Mouse (Mus musculus) heart, adult 2 months (tissue): ENCODE results near the gene Unc80. TPM values are rescaled to one million over a fixed set of nuclear protein-coding genes. Genes with fewer than 3 reads are reported as not detected.

Experiments
- DNase-seq, 2 experiments: peaks; one replicate each; pipeline ENCODE4 v3.0.0; 2021
- H3K27ac ChIP-seq: fragments of 200-600 bp; 2 replicates; pipeline ENCODE4 v1.8.1; 2022
- H3K27me3 ChIP-seq: fragments of 200-500 bp; 2 replicates; pipeline ENCODE4 v1.6.1; 2012; ENCODE audit warnings: mild to moderate bottlenecking, low read length, inconsistent platforms, mixed read lengths; ENCODE audit not compliant: control insufficient read depth, insufficient read depth
- H3K36me3 ChIP-seq: fragments of 200-500 bp; 2 replicates; pipeline ENCODE4 v1.6.1; 2012; ENCODE audit warnings: low read length, inconsistent platforms; ENCODE audit not compliant: control insufficient read depth, insufficient read depth
- H3K4me1 ChIP-seq: fragments of 200-500 bp; 2 replicates; pipeline ENCODE4 v1.6.1; 2011; ENCODE audit warnings: low read length; ENCODE audit not compliant: control insufficient read depth, insufficient read depth
- H3K4me3 ChIP-seq: fragments of 200-600 bp; 2 replicates; pipeline ENCODE4 v1.8.1; 2022
- H3K79me2 ChIP-seq: fragments of 200-500 bp; replicated peaks from 2 replicates; pipeline ENCODE4 v1.6.1; 2012; ENCODE audit warnings: mild to moderate bottlenecking, inconsistent platforms, low read length, moderate library complexity, mixed read lengths; ENCODE audit not compliant: control insufficient read depth, insufficient read depth
- H3K9ac ChIP-seq: fragments of 200-500 bp; 2 replicates; pipeline ENCODE4 v1.6.1; 2012; ENCODE audit warnings: low read depth, mild to moderate bottlenecking, control low read depth, inconsistent platforms, low read length, mixed read lengths
- CTCF ChIP-seq: fragments of 200-600 bp; IDR thresholded peaks from 2 replicates; pipeline ENCODE4 v1.8.1; 2022; ENCODE audit warnings: antibody characterized with exemption, mild to moderate bottlenecking, moderate library complexity
- EP300 ChIP-seq: fragments of 200-500 bp; IDR thresholded peaks from 2 replicates; pipeline ENCODE4 v1.6.1; 2011; ENCODE audit warnings: low read depth, low read length, control low read depth; ENCODE audit not compliant: insufficient read depth
- POLR2A ChIP-seq: fragments of 200-500 bp; IDR thresholded peaks from 2 replicates; pipeline ENCODE4 v1.6.1; 2011; ENCODE audit warnings: mild to moderate bottlenecking, low read depth, low read length, control low read depth; ENCODE audit not compliant: insufficient read depth
- WGBS: fragments of 180-500 bp; shearing (Covaris S2); methylation state at CpG from one replicate; pipeline ENCODE4 v1.1.7; 2018; 5-methylcytosine and 5-hydroxymethylcytosine counted together
- intact Hi-C: fragments of 180-260 bp; cut with DNase I; formaldehyde crosslinking; loops from one replicate; pipeline ENCODE4 v1.15.1; 2025
- long read RNA-seq: library from polyadenylated mRNA; stranded (forward); transcript quantifications from one replicate; pipeline ENCODE4 v2.0.0, GENCODE M21; 2021
- polyA plus RNA-seq: library from polyadenylated mRNA; depleted of rRNA; stranded (reverse); fragments of >200 nt; gene quantifications from 2 replicates; pipeline ENCODE4 v1.2.3, GENCODE M21; 2012; rRNA removed
- total RNA-seq, 2 experiments: library from RNA; stranded (reverse); gene quantifications; 2 replicates each; pipeline ENCODE4 v1.2.3; 2021

Unc80 gene
- total RNA-seq (under 1 TPM; 0.03 to 0.11 TPM), polyA plus RNA-seq (0.06 and 0.41 TPM in 2 replicates)
- long read RNA-seq = 0 reads

DNA sequence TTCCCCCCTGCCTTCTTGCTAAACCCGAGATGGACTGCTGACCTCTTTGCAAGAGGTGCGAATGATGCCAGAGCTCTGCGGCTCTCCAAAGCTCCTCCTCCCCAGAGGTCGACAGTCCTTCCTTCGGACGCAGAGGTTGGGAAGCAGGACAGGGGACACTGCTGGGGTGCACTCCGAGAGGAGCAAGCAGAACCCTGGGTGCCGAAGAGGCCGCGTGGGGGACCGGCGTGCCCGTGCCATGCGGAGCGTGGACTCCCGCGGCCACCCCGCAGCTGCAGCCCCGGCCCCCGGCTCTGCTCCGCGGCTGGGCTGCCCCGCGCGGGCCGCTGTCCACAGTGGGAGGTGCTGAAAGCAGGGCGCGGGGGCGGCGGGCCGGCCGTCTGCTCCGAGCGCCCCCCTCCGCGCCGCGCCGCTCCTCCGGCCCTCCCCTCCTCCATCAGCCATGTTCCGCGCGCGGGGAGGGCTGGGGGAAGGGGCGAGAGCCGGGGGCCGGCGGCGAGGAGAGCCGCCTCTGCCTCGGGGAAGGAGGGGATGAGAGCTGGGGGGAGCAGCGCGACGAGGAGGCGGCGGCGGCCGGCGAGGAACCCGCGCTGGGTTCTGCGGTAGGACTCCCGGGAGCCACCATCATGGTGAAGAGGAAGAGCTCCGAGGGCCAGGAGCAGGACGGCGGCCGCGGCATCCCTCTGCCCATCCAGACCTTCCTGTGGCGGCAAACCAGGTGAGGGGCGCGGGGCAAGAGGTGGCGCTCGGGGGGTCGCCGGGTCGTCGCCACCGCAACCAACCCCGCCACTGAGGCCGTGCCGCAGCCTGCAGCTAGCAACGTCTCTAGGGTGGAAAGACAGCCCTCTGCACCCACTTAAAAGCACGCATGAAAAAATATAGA lies at the start of gene Unc80:
TSS of gene Unc80 (plus strand) at position 547 of the 883 bp plus-strand sequence.
- whole genome bisulfite sequencing = 1% methylated on average over 50 of the region's 83 CpGs
- intact Hi-C loops = no loop called here
- H3K27ac ChIP-seq = no peak within 1 kb of the TSS
- no peaks in the 10 kb centered on the region for H3K36me3 ChIP-seq
- TF ChIP-seq EP300 = no peak
- no peak for TF ChIP-seq CTCF
- no peak for TF ChIP-seq POLR2A
- H3K79me2 ChIP-seq = no peaks in the 10 kb centered on the region
- H3K4me3 ChIP-seq = no peak within 1 kb of the TSS
- H3K4me1 ChIP-seq = no peaks in the 10 kb centered on the region
- peaks cover 5% of the 10 kb centered on the region for H3K27me3 ChIP-seq
- peak; percentile 18 to 59 for DNase-seq
- H3K9ac ChIP-seq = no peak within 1 kb of the TSS

DNA sequence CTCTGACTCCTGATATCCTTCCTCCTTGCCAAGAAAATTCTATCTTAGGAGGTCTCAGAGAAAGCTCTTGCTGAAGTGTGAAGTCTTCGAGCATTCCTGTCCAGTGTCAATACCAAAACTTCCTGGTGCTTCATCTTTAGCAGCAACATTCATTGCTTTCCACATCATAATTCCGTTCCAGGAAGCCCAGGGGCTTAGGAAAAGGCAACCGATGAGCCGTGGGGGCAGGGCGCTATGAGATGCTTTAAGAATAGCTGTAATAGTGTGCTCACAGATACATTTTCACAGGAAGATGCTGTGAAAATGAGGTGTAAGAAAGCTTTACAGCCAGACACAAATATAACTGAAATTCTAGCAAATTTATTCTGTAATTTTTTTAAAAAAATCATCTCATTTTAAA lies 42.1 kb upstream of the Unc80 start:
- Histone ChIP-seq H3K4me3 (no peak overlapping the region), H3K36me3 (no peaks in the 10 kb centered on the region), H3K27ac (no peak overlapping the region), H3K79me2 (no peaks in the 10 kb centered on the region), H3K9ac (no peak overlapping the region), H3K4me1 (no peaks in the 10 kb centered on the region; the same call in 1 of the 2 replicates), H3K27me3 (no peaks in the 10 kb centered on the region)
- WGBS = 83% methylated on average over 5 of the region's 5 CpGs
- TF ChIP-seq CTCF = no peak
- no peak for TF ChIP-seq POLR2A
- no peak for TF ChIP-seq EP300
- DNase-seq = no peak
- intact Hi-C loops = no loop called here

DNA sequence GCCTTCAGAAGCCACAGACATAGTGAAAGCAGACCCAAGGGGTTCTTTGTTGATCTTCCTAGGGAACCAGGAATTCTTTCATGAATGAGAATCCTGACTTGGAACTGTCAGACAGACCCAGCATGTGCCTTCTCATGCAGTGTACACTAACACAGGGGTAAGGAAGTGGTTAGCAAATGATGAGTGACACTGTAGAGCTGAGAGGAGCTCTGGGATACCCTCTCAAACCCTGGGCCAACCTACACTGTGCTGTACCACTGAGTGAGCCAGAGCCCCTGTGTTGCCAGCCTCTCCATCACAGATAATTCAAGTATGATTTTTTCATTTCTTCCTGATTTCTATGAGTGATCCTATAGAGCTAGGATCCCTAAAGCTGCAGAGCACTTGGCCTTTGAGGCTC lies 37.2 kb upstream of the Unc80 start:
- H3K4me1 ChIP-seq = no peaks in the 10 kb centered on the region; the same call in 1 of the 2 replicates
- no peaks in the 10 kb centered on the region for H3K27me3 ChIP-seq
- TF ChIP-seq CTCF (no peak), POLR2A (no peak), EP300 (no peak)
- H3K36me3 ChIP-seq = no peaks in the 10 kb centered on the region
- H3K4me3 ChIP-seq = no peak overlapping the region
- no peaks in the 10 kb centered on the region for H3K79me2 ChIP-seq
- no peak overlapping the region for H3K9ac ChIP-seq
- no peak for DNase-seq
- no peak overlapping the region for H3K27ac ChIP-seq
- intact Hi-C loops = no loop called here

GRCm38 (mm10) chr1:66431472-66431871 lies 36.7 kb upstream of the Unc80 start:
- intact Hi-C loops = no loop called here

GRCm38 (mm10) chr1:66438069-66438468 lies 30.1 kb upstream of the Unc80 start:
- no peak for DNase-seq
- Histone ChIP-seq H3K27ac (no peak overlapping the region), H3K9ac (no peak overlapping the region), H3K27me3 (no peaks in the 10 kb centered on the region), H3K4me1 (no peaks in the 10 kb centered on the region), H3K79me2 (no peaks in the 10 kb centered on the region), H3K36me3 (no peaks in the 10 kb centered on the region), H3K4me3 (no peak overlapping the region)
- WGBS = 71% methylated on average over 2 of the region's 2 CpGs
- TF ChIP-seq EP300 (no peak), CTCF (no peak), POLR2A (no peak)
- intact Hi-C loops = no loop called here

More at GRCm38 (mm10) chr1:66431472-66431871, 36.7 kb upstream of the Unc80 start:
- H3K9ac ChIP-seq = no peak overlapping the region
- no peaks in the 10 kb centered on the region for H3K79me2 ChIP-seq
- no peak for TF ChIP-seq CTCF
- no peak for TF ChIP-seq EP300
- WGBS = 76% methylated on average over 6 of the region's 6 CpGs
- no peak for DNase-seq
- no peaks in the 10 kb centered on the region for H3K36me3 ChIP-seq
- no peaks in the 10 kb centered on the region; the same call in 1 of the 2 replicates for H3K4me1 ChIP-seq
- no peak overlapping the region for H3K4me3 ChIP-seq
- H3K27ac ChIP-seq = no peak overlapping the region
- no peaks in the 10 kb centered on the region for H3K27me3 ChIP-seq

DNA sequence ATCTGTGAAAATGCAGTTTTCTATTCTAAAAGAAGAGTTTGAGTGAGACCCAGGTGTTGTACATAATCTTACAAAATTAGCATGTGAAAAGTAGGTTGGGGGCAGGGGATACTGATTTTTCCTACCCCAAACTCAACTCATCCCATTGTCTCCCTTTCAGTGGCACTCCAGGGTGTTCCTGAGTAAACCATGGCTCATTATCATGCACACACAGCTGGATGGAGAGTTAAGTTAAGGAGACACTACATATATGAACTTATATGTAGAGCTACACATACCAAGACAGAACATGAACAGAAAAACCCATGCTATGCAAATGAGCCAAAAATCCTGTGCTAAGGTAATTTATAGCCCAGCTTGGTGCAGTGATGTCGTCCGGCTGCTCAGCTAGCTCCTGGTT lies 25.2 kb upstream of the Unc80 start:
- H3K79me2 ChIP-seq = no peaks in the 10 kb centered on the region
- DNase-seq = no peak
- 87% methylated on average over 2 of the region's 2 CpGs for WGBS
- no peak overlapping the region for H3K4me3 ChIP-seq
- no peak overlapping the region for H3K9ac ChIP-seq
- intact Hi-C loops = no loop called here
- H3K27ac ChIP-seq = no peak overlapping the region
- no peaks in the 10 kb centered on the region for H3K4me1 ChIP-seq
- no peaks in the 10 kb centered on the region for H3K36me3 ChIP-seq
- TF ChIP-seq EP300 (no peak), POLR2A (no peak), CTCF (no peak)
- H3K27me3 ChIP-seq = no peaks in the 10 kb centered on the region
